In genomic region chr8:122737071-122737470, GRCm38 (mm10) we compare ENCODE assay signal across 9 mouse cellular contexts. TPM values are rescaled to one million over a fixed set of nuclear protein-coding genes. Genes with fewer than 3 reads are reported as not detected.
DNase-seq lines count a peak whose midpoint lies in the region; ATAC-seq and TF ChIP-seq lines count a peak whose summit lies in the region.
"Had no signal": no experiment of that assay in that cellular context is flagged by ENCODE, and none has a peak within 500 bp of the region (broad histone marks: within the 10 kb centered on the region; RNA-seq: fewer than 3 reads in every experiment).

No protein-coding gene starts in this region.

- H3K27me3 ChIP-seq in kidney, postnatal 0 days (ENCODE audit: insufficient read depth, low read length): no peaks in the 10 kb centered on the region
- peaks cover 96% of the 10 kb centered on the region for H3K27me3 ChIP-seq in G1E (ENCODE audit: insufficient read depth, low read length)
- peaks cover 81% of the 10 kb centered on the region for H3K27me3 ChIP-seq in liver, embryonic 12.5 days (replicated peaks)

- WGBS in kidney, postnatal 0 days: 42% methylated on average over 4 of the region's 4 CpGs
- WGBS in liver, embryonic 12.5 days (ENCODE audit: insufficient replicate concordance): 43% methylated on average over 4 of the region's 4 CpGs

- H3K4me3 ChIP-seq in kidney, postnatal 0 days (replicated peaks; ENCODE audit: low read depth, low read length): no peak overlapping the region
- no peak overlapping the region for H3K4me3 ChIP-seq in G1E (ENCODE audit: low read depth, low read length)
- no peak overlapping the region for H3K4me3 ChIP-seq in liver, embryonic 12.5 days

- TF ChIP-seq CTCF in kidney, postnatal 0 days (IDR thresholded peaks at IDR 0.05; ENCODE audit: low read depth): no peak
- TF ChIP-seq CTCF in G1E (IDR thresholded peaks at IDR 0.05; ENCODE audit: low read depth, low read length): no peak

- peak; percentile 42 for DNase-seq in kidney, postnatal 0 days (ENCODE audit: low spot score)
- DNase-seq in kidney, adult 11 months: no peak
- peak; percentile 62 for DNase-seq in G1E (ENCODE audit: low spot score)
- peak; percentile 56 for DNase-seq in embryo, embryonic 11 days
- DNase-seq in right cerebral cortex, adult 2 months (ENCODE audit: low spot score in 2 of 2): no peak
- DNase-seq: right cerebral cortex, postnatal 4 days had no signal

- no peaks in the 10 kb centered on the region for H3K9me3 ChIP-seq in kidney, postnatal 0 days (replicated peaks; ENCODE audit: low read length)
- no peaks in the 10 kb centered on the region for H3K9me3 ChIP-seq in G1E (replicated peaks)
- H3K9me3 ChIP-seq in liver, embryonic 12.5 days (replicated peaks): no peaks in the 10 kb centered on the region

- ATAC-seq in kidney, postnatal 0 days (replicated peaks; ENCODE audit: low FRiP score, low read depth): no peak
- no peak for ATAC-seq in G1E (ENCODE audit: extremely low read depth, insufficient number of reproducible peaks, low FRiP score, poor library complexity, severe bottlenecking)
- no peak for ATAC-seq in liver, embryonic 12.5 days
- ATAC-seq in monocyte, adult 5-6 weeks (replicated peaks; ENCODE audit: insufficient number of reproducible peaks, low FRiP score, low TSS enrichment, poor library complexity, severe bottlenecking): no peak
- ATAC-seq: midbrain, embryonic 16.5 days had no signal

- no peak overlapping the region for H3K27ac ChIP-seq in kidney, postnatal 0 days
- H3K27ac ChIP-seq in liver, embryonic 12.5 days: no peak overlapping the region

- no peak overlapping the region for H3K9ac ChIP-seq in kidney, postnatal 0 days (ENCODE audit: low read depth, low read length)
- no peak overlapping the region for H3K9ac ChIP-seq in liver, embryonic 12.5 days

- no peaks in the 10 kb centered on the region for H3K36me3 ChIP-seq in kidney, postnatal 0 days (ENCODE audit: insufficient read depth, low read length)
- H3K36me3 ChIP-seq in G1E (replicated peaks): no peaks in the 10 kb centered on the region
- no peaks in the 10 kb centered on the region for H3K36me3 ChIP-seq in liver, embryonic 12.5 days

- no peak overlapping the region for H3K4me2 ChIP-seq in kidney, postnatal 0 days (ENCODE audit: low read length)
- H3K4me2 ChIP-seq in liver, embryonic 12.5 days: peak overlapping the region; percentile 61

- H3K4me1 ChIP-seq in kidney, postnatal 0 days (replicated peaks; ENCODE audit: insufficient read depth, low read length): no peaks in the 10 kb centered on the region
- peaks cover 52% of the 10 kb centered on the region for H3K4me1 ChIP-seq in G1E (ENCODE audit: insufficient read depth, low read depth, low read length)
- peaks cover 50% of the 10 kb centered on the region for H3K4me1 ChIP-seq in liver, embryonic 12.5 days

RNA-seq across cellular contexts. Expression of gene Cbfa2t3, which starts 38.2 kb away (rescaled TPM):
- 3.6 and 4.4 TPM in 2 replicates for polyA plus RNA-seq in kidney, postnatal 0 days (2015; fragmentation: Nextera tagmentation; extraction: Ambion mirVana)
- total RNA-seq in G1E (2014; fragmentation: Nextera tagmentation) (99.0 and 106 TPM in 2 replicates), G1E (2017) (18.8 and 19.9 TPM in 2 replicates)
- 287 TPM in 2 replicates for polyA plus RNA-seq in G1E (2012)
- 7.7 and 8.0 TPM in 2 replicates for polyA plus RNA-seq in liver, embryonic 12.5 days (2016; fragmentation: Nextera tagmentation; extraction: Ambion mirVana)
- 21.2 to 48.6 TPM (median 32.6 TPM) in 3 replicates for total RNA-seq in monocyte, adult 5-6 weeks (2017)

RNA-seq across cellular contexts. Expression of gene Acsf3, which starts 38.2 kb away (rescaled TPM):
- polyA plus RNA-seq in kidney, postnatal 0 days (2015; fragmentation: Nextera tagmentation; extraction: Ambion mirVana): 21.4 and 23.4 TPM in 2 replicates
- total RNA-seq in G1E (2014; fragmentation: Nextera tagmentation): not detected in 2 replicates
- 0.41 and 0.49 TPM in 2 replicates for total RNA-seq in G1E (2017)
- polyA plus RNA-seq in G1E (2012): 0.63 and 0.74 TPM in 2 replicates
- polyA plus RNA-seq in liver, embryonic 12.5 days (2016; fragmentation: Nextera tagmentation; extraction: Ambion mirVana): 10.8 and 11.3 TPM in 2 replicates
- 2.6 to 6.0 TPM (median 4.1 TPM) in 3 replicates for total RNA-seq in monocyte, adult 5-6 weeks (2017)

Comparison
In these comparisons a context has a peak if more than half of its experiments do, and no peak if none do; other contexts are left out.
1. DNase-seq: peak in kidney, postnatal 0 days (single experiment), G1E (single experiment) and embryo, embryonic 11 days (single experiment); none in kidney, adult 11 months (single experiment) and right cerebral cortex, adult 2 months (0 of 2).
2. RNA of gene Cbfa2t3, which starts 38.2 kb away (polyA plus RNA-seq): 287 TPM in G1E; 7.7 to 8.0 TPM in liver, embryonic 12.5 days and 3.6 to 4.4 TPM in kidney, postnatal 0 days; every median in the first group is over 10 times any median in the second.